Mouse (Mus musculus): ENCODE measurements around the gene Bcl2l10.

- TF ChIP-seq CTCF (conservative IDR thresholded peaks at IDR 0.05; ENCODE audit: low read length) (no peak), POU5F1 (IDR thresholded peaks at IDR 0.05; ENCODE audit: borderline replicate concordance, low read length) (no peak), NANOG (IDR thresholded peaks at IDR 0.05; ENCODE audit: borderline replicate concordance, low read length) (no peak)
Measured at GRCm38 (mm10) chr9:75328047-75328446, 19.5 kb upstream of the Bcl2l10 start.
